Mouse (Mus musculus) heart, embryonic 10.5 days (tissue): ENCODE measurements at regions not wholly inside any gene's neighbourhood (a gene's known extent, or its start where the extent isn't known, plus 50 kb on each side); places are given as distances from the start of the nearest gene placed in this dataset.

Experiments
- DNase-seq: peaks from one replicate; pipeline ENCODE4 v3.0.0-alpha.2; 2017; ENCODE audit warnings: low spot score
- H3K27ac ChIP-seq: fragments of 300-500 bp; sonication (generic); 2 replicates; pipeline ENCODE4 v1.5.1; 2016; ENCODE audit warnings: mild to moderate bottlenecking
- H3K27me3 ChIP-seq: fragments of 300-500 bp; sonication (generic); 2 replicates; pipeline ENCODE4 v1.6.1; 2016; ENCODE audit warnings: mild to moderate bottlenecking; ENCODE audit not compliant: poor library complexity, insufficient read depth, severe bottlenecking
- H3K36me3 ChIP-seq: fragments of 300-500 bp; sonication (generic); 2 replicates; pipeline ENCODE4 v1.6.1; 2016; ENCODE audit warnings: mild to moderate bottlenecking, moderate library complexity
- H3K4me1 ChIP-seq: fragments of 300-500 bp; sonication (generic); 2 replicates; pipeline ENCODE4 v1.6.1; 2016; ENCODE audit warnings: mild to moderate bottlenecking
- H3K4me3 ChIP-seq: fragments of 300-500 bp; sonication (generic); 2 replicates; pipeline ENCODE4 v1.5.1; 2016; ENCODE audit warnings: mild to moderate bottlenecking, moderate library complexity
- H3K9me3 ChIP-seq: fragments of 300-500 bp; sonication (generic); 2 replicates; pipeline ENCODE4 v1.6.1; 2016; ENCODE audit warnings: mild to moderate bottlenecking, moderate library complexity
- WGBS: fragments of 180-500 bp; shearing (Covaris S2); methylation state at CpG from one replicate; pipeline ENCODE4 v1.1.7; 2016; 5-methylcytosine and 5-hydroxymethylcytosine counted together

DNA sequence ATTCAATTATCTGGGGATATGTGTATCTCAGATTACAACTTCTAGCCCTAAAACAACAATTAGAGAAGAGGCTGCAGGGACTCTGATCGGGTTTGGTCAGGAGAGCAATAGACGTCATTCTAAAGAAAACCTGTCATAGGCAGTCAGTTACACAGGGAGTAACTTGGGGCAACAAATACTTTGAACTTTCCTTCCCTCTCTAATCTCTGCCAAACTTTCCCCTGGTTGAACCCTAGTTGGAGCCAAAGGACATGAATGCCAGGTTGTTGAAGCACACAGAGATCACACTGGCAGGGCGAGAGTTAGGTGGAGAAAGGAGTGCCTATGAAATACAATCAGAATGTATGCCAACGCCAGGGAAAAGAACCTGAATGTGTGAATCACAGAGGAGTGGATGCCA lies 60.0 kb upstream of the Abcd3 start:
- H3K36me3 ChIP-seq: no peaks in the 10 kb centered on the region
- H3K4me3 ChIP-seq: no peak overlapping the region
- no peaks in the 10 kb centered on the region for H3K9me3 ChIP-seq
- H3K4me1 ChIP-seq: no peaks in the 10 kb centered on the region
- DNase-seq: no peak
- WGBS: 74% methylated on average over 4 of the region's 4 CpGs
- H3K27me3 ChIP-seq: no peaks in the 10 kb centered on the region
- no peak overlapping the region for H3K27ac ChIP-seq

DNA sequence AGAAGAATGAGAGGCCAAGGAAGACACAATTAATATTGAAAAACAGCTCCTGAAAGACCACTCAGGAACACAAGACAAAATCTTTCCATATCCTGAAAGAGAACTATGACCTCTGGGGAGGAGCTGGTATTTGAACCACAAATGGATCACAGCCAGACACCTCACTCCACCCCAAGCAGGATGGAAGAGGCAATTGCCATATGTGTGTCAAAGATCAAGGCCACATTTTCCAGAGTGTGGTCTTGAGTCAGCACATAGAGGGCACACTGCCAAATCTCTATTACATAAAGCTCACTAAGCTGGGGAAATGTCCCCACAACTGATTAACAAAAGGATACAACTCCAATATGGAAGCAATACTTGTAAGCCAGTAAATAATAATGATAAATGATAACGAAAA lies 59.5 kb upstream of the Abcd3 start:
- 82% methylated on average over 1 of the region's 1 CpGs for WGBS
- no peaks in the 10 kb centered on the region for H3K27me3 ChIP-seq
- no peaks in the 10 kb centered on the region for H3K9me3 ChIP-seq
- no peak overlapping the region for H3K4me3 ChIP-seq
- no peaks in the 10 kb centered on the region for H3K36me3 ChIP-seq
- DNase-seq: no peak
- no peak overlapping the region for H3K27ac ChIP-seq
- H3K4me1 ChIP-seq: no peaks in the 10 kb centered on the region

DNA sequence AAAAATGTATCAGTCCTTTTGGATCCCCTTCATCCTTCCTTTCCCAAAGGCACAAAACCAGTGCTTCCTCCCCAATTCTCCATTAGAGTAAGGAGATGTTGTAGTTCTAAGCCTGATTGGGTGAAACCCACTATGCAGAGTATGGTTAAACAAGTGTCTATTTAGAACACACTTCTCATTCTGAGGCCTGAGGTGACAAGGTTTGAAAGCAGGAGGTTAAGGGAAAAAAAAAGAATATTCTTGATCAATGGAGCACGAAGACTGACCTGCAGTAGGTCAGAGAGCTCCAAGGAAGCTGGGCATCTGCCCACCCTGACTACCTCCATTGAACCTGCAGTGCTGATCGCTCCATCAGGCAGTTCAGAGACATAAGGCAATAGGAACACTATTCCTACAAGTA lies 58.5 kb upstream of the Abcd3 start:
- DNase-seq: no peak
- no peaks in the 10 kb centered on the region for H3K27me3 ChIP-seq
- H3K4me1 ChIP-seq: no peaks in the 10 kb centered on the region
- no peak overlapping the region for H3K27ac ChIP-seq
- H3K4me3 ChIP-seq: no peak overlapping the region
- no peaks in the 10 kb centered on the region for H3K36me3 ChIP-seq
- WGBS: 85% methylated on average over 2 of the region's 2 CpGs
- H3K9me3 ChIP-seq: no peaks in the 10 kb centered on the region

DNA sequence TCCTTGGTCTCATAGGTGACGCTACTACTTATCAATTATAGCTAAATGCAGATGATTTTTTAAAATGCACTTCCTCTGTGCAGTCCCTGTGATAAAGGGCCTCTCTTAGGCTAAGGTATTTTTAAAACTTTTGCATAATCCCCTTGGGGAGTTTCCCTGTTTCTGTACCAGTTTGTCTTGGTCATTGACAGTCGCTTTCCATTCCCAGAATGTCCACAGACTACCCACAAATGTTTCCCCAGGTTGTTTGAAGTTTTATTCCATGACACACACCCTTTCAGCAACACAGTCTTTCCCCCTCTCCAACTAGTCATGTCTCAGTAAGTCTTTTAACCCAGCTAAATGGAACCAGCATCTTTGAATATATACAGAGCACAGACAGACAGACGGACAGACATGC lies 57.6 kb upstream of the Abcd3 start:
- DNase-seq: no peak
- WGBS: 88% methylated on average over 3 of the region's 3 CpGs
- no peak overlapping the region for H3K27ac ChIP-seq

DNA sequence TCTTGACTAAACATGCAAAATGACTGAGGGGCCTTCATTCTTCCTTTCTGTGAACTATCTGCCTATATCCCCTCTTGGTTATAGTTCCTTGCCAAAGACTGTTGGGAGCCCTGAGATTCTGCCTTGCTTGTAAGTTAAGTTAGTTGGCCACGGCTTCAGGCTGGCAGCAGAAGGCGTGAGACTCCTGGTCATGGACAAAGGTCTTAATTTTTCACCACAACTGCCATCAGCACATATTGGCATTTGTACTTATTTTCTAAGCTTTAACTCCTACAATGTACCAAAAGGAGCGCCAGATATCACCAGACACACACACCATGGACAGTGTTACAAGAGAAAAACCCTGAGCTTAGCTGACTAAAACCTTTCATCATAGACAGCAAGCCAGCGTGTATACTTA lies 56.7 kb upstream of the Abcd3 start:
- H3K4me1 ChIP-seq: peaks cover 4% of the 10 kb centered on the region; the same call in 1 of the 2 replicates
- no peak overlapping the region for H3K27ac ChIP-seq
- no peaks in the 10 kb centered on the region for H3K27me3 ChIP-seq
- H3K4me3 ChIP-seq: no peak overlapping the region
- no peak for DNase-seq
- H3K9me3 ChIP-seq: no peaks in the 10 kb centered on the region
- no peaks in the 10 kb centered on the region for H3K36me3 ChIP-seq
- WGBS: 81% methylated on average over 4 of the region's 4 CpGs

More for the DNA sequence above, 57.6 kb upstream of the Abcd3 start:
- no peaks in the 10 kb centered on the region for H3K9me3 ChIP-seq
- no peaks in the 10 kb centered on the region for H3K36me3 ChIP-seq
- H3K4me1 ChIP-seq: no peaks in the 10 kb centered on the region
- H3K27me3 ChIP-seq: no peaks in the 10 kb centered on the region
- no peak overlapping the region for H3K4me3 ChIP-seq

DNA sequence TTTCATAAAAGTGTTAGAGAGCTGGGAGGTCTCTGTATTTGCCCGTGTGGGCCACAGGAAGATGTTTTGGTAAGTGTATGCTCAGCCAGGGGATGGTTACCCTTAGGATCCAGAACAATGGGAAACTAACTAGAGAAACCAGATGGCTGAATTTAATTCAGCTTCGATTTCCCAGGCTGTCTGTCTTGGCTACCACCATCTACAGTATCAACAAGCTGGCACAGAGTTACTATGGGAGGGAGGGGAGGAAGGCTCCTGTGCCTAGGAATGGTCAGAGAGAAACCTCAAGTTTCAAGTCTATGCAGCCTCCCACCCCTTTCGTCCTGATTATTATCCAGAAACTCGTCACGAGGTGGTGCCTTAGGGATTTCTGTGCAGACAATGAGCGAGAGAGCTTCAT lies 55.6 kb upstream of the Abcd3 start:
- no peaks in the 10 kb centered on the region for H3K9me3 ChIP-seq
- no peaks in the 10 kb centered on the region for H3K27me3 ChIP-seq
- 70% methylated on average over 6 of the region's 6 CpGs for WGBS
- no peak overlapping the region for H3K4me3 ChIP-seq
- no peak for DNase-seq
- H3K4me1 ChIP-seq: peaks cover 4% of the 10 kb centered on the region; the same call in 1 of the 2 replicates
- H3K27ac ChIP-seq: no peak overlapping the region
- no peaks in the 10 kb centered on the region for H3K36me3 ChIP-seq

DNA sequence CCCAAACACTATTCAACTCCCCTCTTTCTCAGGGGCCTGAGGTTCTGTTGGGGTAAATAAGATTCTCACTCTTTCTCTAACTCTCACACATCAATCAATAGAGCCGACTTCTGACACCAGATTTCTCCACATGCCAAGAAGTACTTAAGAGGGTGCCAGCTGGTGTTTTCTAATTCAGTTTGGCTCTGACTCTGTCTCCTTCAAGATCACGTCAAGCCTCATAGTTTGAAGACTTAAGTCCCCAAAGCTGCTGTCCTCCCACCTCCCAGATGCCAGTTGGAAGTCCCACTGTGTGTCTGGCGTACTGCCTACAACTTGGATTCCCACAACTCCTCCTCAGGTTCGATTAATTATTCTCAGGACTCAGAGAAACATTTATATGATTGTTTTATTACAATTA lies 54.6 kb upstream of the Abcd3 start:
- no peaks in the 10 kb centered on the region for H3K36me3 ChIP-seq
- no peak for DNase-seq
- H3K27me3 ChIP-seq: no peaks in the 10 kb centered on the region
- H3K27ac ChIP-seq: no peak overlapping the region
- no peak overlapping the region for H3K4me3 ChIP-seq
- WGBS: 63% methylated on average over 4 of the region's 4 CpGs
- peaks cover 9% of the 10 kb centered on the region for H3K4me1 ChIP-seq
- no peaks in the 10 kb centered on the region for H3K9me3 ChIP-seq

DNA sequence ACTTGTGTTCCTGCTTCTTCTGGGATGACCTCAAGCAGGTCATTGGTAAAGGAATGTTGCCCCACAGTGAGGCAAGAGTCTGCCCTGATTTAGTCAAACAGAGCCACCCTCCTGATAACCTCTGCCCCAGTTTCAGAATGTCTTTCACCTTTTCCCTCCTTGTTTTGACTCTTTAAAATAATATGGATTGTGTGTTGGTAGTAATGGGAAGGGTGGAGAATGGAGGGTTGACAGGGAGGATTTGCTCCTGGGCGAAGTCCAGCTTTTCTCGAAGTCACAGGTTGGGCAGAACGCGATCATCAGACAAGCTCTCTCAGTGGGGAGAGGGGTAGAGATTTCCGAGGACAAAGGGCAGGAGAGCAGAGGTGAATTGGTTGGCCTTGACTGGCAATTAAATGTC lies 52.2 kb upstream of the Abcd3 start:
- DNase-seq: no peak
- H3K4me3 ChIP-seq: no peak overlapping the region
- H3K9me3 ChIP-seq: no peaks in the 10 kb centered on the region
- H3K36me3 ChIP-seq: no peaks in the 10 kb centered on the region
- no peak overlapping the region for H3K27ac ChIP-seq
- H3K27me3 ChIP-seq: no peaks in the 10 kb centered on the region
- WGBS: 50% methylated on average over 5 of the region's 5 CpGs
- peaks cover 12% of the 10 kb centered on the region for H3K4me1 ChIP-seq

DNA sequence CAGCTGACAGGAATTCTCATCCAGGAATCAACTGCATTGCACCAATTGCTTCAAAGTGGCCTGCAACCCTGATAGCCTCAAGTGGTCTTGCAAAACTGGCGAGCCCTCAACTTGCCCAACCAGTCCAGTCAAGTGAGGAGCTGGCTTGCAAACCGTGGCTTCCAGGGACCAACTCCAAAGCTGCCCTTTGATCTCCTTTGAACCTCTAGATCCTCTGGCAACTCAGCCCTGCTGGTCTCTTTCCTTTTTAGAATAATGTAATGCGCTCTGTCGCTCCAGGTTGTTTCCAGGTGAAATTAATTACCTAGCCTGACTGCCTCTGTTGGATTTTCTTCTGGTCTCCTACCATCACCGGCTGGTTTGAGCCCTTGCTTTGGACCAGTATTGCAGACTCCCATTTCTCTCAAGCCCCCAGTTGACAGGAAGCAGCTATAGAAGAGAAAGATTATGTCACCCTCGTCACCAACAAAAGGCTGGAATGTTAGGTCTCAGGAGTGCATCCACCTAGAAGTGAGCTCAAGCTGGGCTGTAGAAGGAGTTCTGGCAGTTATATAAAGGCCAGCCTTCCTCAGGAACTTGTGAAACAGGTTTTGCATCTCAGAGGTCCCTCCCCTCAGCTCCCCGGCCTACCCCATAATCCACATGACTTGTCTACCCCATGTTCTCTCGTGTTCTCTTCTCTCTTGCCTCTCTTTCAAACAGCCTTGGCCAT lies 49.8 kb upstream of the Abcd3 start:
- Histone ChIP-seq H3K4me1 (peaks cover 12% of the 10 kb centered on the region), H3K27ac (no peak overlapping the region), H3K36me3 (no peaks in the 10 kb centered on the region), H3K27me3 (no peaks in the 10 kb centered on the region), H3K4me3 (no peak overlapping the region), H3K9me3 (no peaks in the 10 kb centered on the region)
- DNase-seq: no peak
- WGBS: 35% methylated on average over 8 of the region's 8 CpGs
